In genomic region chr2:32699680-32700079, GRCm38 (mm10) we compare ENCODE assay signal across 31 mouse cellular contexts. TPM values are rescaled to one million over a fixed set of nuclear protein-coding genes. Genes with fewer than 3 reads are reported as not detected.
DNase-seq lines count a peak whose midpoint lies in the region; ATAC-seq and TF ChIP-seq lines count a peak whose summit lies in the region.
"Had no signal": no experiment of that assay in that cellular context is flagged by ENCODE, and none has a peak within 500 bp of the region (broad histone marks: within the 10 kb centered on the region; RNA-seq: fewer than 3 reads in every experiment).

No protein-coding gene starts in this region.

- no peaks in the 10 kb centered on the region for H3K79me2 ChIP-seq in heart, adult 2 months (replicated peaks; ENCODE audit: control insufficient read depth, insufficient read depth, low read length)

- 80% methylated on average over 6 of the region's 6 CpGs for WGBS in heart, embryonic 15.5 days
- whole genome bisulfite sequencing in heart, adult 2 months, result 86% methylated on average over 6 of the region's 6 CpGs
- 74% methylated on average over 6 of the region's 6 CpGs for WGBS in lung, embryonic 14.5 days

- no peak for TF ChIP-seq CTCF in heart, adult 2 months (IDR thresholded peaks at IDR 0.05)
- TF ChIP-seq CTCF in lung, embryonic 14.5 days (IDR thresholded peaks at IDR 0.05; ENCODE audit: low read depth), result no peak

- no peaks in the 10 kb centered on the region for H3K9me3 ChIP-seq in heart, embryonic 15.5 days (replicated peaks)
- no peaks in the 10 kb centered on the region for H3K9me3 ChIP-seq in lung, embryonic 14.5 days (ENCODE audit: low read depth, low read length)
- H3K9me3 ChIP-seq: embryonic facial prominence, embryonic 12.5 days; embryonic facial prominence, embryonic 15.5 days; G1E; heart, embryonic 10.5 days; heart, embryonic 13.5 days; hindbrain, embryonic 10.5 days; hindbrain, embryonic 13.5 days had no signal

- no peak overlapping the region for H3K4me2 ChIP-seq in heart, embryonic 15.5 days
- no peak overlapping the region for H3K4me2 ChIP-seq in lung, embryonic 14.5 days
- H3K4me2 ChIP-seq: embryonic facial prominence, embryonic 12.5 days; embryonic facial prominence, embryonic 15.5 days; heart, embryonic 13.5 days; hindbrain, embryonic 13.5 days had no signal

- no peaks in the 10 kb centered on the region for H3K27me3 ChIP-seq in heart, embryonic 15.5 days
- no peaks in the 10 kb centered on the region for H3K27me3 ChIP-seq in heart, adult 2 months (ENCODE audit: control insufficient read depth, insufficient read depth, low read length)
- no peaks in the 10 kb centered on the region for H3K27me3 ChIP-seq in lung, embryonic 14.5 days (ENCODE audit: insufficient read depth, low read length)
- H3K27me3 ChIP-seq: CH12.LX; embryonic facial prominence, embryonic 12.5 days; embryonic facial prominence, embryonic 15.5 days; heart, embryonic 13.5 days; hindbrain, embryonic 13.5 days; Patski had no signal

- TF ChIP-seq EP300 in heart, adult 2 months (IDR thresholded peaks at IDR 0.05; ENCODE audit: insufficient read depth, low read depth, low read length), result no peak

- H3K27ac ChIP-seq in heart, embryonic 15.5 days, result no peak overlapping the region
- H3K27ac ChIP-seq in heart, adult 2 months, result no peak overlapping the region
- H3K27ac ChIP-seq in lung, embryonic 14.5 days (ENCODE audit: low read depth), result no peak overlapping the region
- H3K27ac ChIP-seq: embryonic facial prominence, embryonic 12.5 days; embryonic facial prominence, embryonic 15.5 days; gastrocnemius, adult 2 months; heart, embryonic 10.5 days; heart, embryonic 13.5 days; hindbrain, embryonic 10.5 days; hindbrain, embryonic 13.5 days had no signal

- intact Hi-C loops in heart, adult 2 months (cut with DNase I), result no loop called here

- TF ChIP-seq POLR2A in heart, adult 2 months (IDR thresholded peaks at IDR 0.05; ENCODE audit: insufficient read depth, low read depth, low read length), result no peak

- no peak overlapping the region for H3K4me3 ChIP-seq in heart, embryonic 15.5 days
- no peak overlapping the region for H3K4me3 ChIP-seq in heart, adult 2 months
- no peak overlapping the region for H3K4me3 ChIP-seq in lung, embryonic 14.5 days (ENCODE audit: low read depth, low read length)
- H3K4me3 ChIP-seq: embryonic facial prominence, embryonic 12.5 days; embryonic facial prominence, embryonic 15.5 days; gastrocnemius, adult 2 months; heart, embryonic 10.5 days; heart, embryonic 13.5 days; hindbrain, embryonic 10.5 days; hindbrain, embryonic 13.5 days had no signal

- H3K36me3 ChIP-seq in heart, embryonic 15.5 days, result peaks cover 10% of the 10 kb centered on the region; the same call in 1 of the 2 replicates
- no peaks in the 10 kb centered on the region for H3K36me3 ChIP-seq in heart, adult 2 months (ENCODE audit: control insufficient read depth, insufficient read depth, low read length)
- peaks cover 20% of the 10 kb centered on the region for H3K36me3 ChIP-seq in lung, embryonic 14.5 days (ENCODE audit: insufficient read depth)

- DNase-seq in heart, adult 2 months, result no peak
- peak; percentile 43 to 58 for DNase-seq in kidney, postnatal 25 days
- DNase-seq in kidney, adult 11 months, result no peak
- DNase-seq in lung, embryonic 14.5 days, result no peak
- no peak for DNase-seq in lung, adult 18-20 months
- DNase-seq: adrenal gland, postnatal 10 days; adrenal gland, postnatal 36 days; B cell, adult 2 months; cerebellum, adult 18-20 months; cerebellum, adult 9-10 months; cerebellum, postnatal 14 days; forebrain, postnatal 0 days; gastrocnemius, adult 2 months; gastrocnemius, postnatal 14 days; heart, adult 18-20 months; heart, postnatal 36 days had no signal

- peak; percentile 11; the same call in 1 of the 2 replicates for ATAC-seq in heart, embryonic 15.5 days (replicated peaks; ENCODE audit: insufficient number of reproducible peaks, insufficient read depth, low FRiP score, low read depth)
- ATAC-seq in lung, embryonic 14.5 days (ENCODE audit: insufficient read depth), result 0 out of 2 replicates have a peak, but pooled peaks have one; percentile 32
- ATAC-seq: forebrain, embryonic 14.5 days; forebrain, postnatal 0 days; hindbrain, embryonic 16.5 days; Patski had no signal

- peaks cover 2% of the 10 kb centered on the region; the same call in 1 of the 2 replicates for H3K4me1 ChIP-seq in heart, embryonic 15.5 days (replicated peaks)
- no peaks in the 10 kb centered on the region for H3K4me1 ChIP-seq in heart, adult 2 months (ENCODE audit: control insufficient read depth, insufficient read depth, low read length)
- no peaks in the 10 kb centered on the region for H3K4me1 ChIP-seq in lung, embryonic 14.5 days (ENCODE audit: insufficient read depth)
- H3K4me1 ChIP-seq: embryonic facial prominence, embryonic 12.5 days; embryonic facial prominence, embryonic 15.5 days; heart, embryonic 10.5 days; hindbrain, embryonic 13.5 days had no signal

- no peak overlapping the region for H3K9ac ChIP-seq in heart, embryonic 15.5 days
- H3K9ac ChIP-seq in heart, adult 2 months (ENCODE audit: low read depth, low read length), result no peak overlapping the region
- no peak overlapping the region; the same call in 1 of the 2 replicates for H3K9ac ChIP-seq in lung, embryonic 14.5 days
- H3K9ac ChIP-seq: embryonic facial prominence, embryonic 12.5 days; embryonic facial prominence, embryonic 15.5 days; forebrain, postnatal 0 days; heart, embryonic 13.5 days; hindbrain, embryonic 13.5 days had no signal

RNA-seq across cellular contexts. Expression of gene Fpgs, which starts 4.3 kb away (rescaled TPM):
- 13.8 and 19.7 TPM in 2 replicates for polyA plus RNA-seq in heart, embryonic 15.5 days (2015; fragmentation: Nextera tagmentation; extraction: Ambion mirVana)
- 1 to 10 TPM; 4.6 to 5.7 TPM for total RNA-seq in heart, adult 2 months (2021)
- polyA plus RNA-seq in heart, adult 2 months (2012; rRNA removed), result 17.8 and 18.0 TPM in 2 replicates
- 28.4 and 32.7 TPM in 2 replicates for polyA plus RNA-seq in lung, embryonic 14.5 days (2014; fragmentation: Nextera tagmentation; extraction: Ambion mirVana)

RNA-seq across cellular contexts. Expression of gene Cdk9, which starts 13.2 kb away (rescaled TPM):
- polyA plus RNA-seq in heart, embryonic 15.5 days (2015; fragmentation: Nextera tagmentation; extraction: Ambion mirVana), result 45.5 and 66.6 TPM in 2 replicates
- total RNA-seq in heart, adult 2 months (2021), result 10 to 100 TPM; 21.0 to 25.3 TPM
- polyA plus RNA-seq in heart, adult 2 months (2012; rRNA removed), result 42.3 and 49.3 TPM in 2 replicates
- 81.7 and 84.3 TPM in 2 replicates for polyA plus RNA-seq in lung, embryonic 14.5 days (2014; fragmentation: Nextera tagmentation; extraction: Ambion mirVana)

RNA-seq across cellular contexts. Expression of gene Sh2d3c, which starts 21.2 kb away (rescaled TPM):
- polyA plus RNA-seq in heart, embryonic 15.5 days (2015; fragmentation: Nextera tagmentation; extraction: Ambion mirVana), result 25.7 and 33.4 TPM in 2 replicates
- 10 to 100 TPM; 27.1 to 28.9 TPM for total RNA-seq in heart, adult 2 months (2021)
- 38.7 and 52.8 TPM in 2 replicates for polyA plus RNA-seq in heart, adult 2 months (2012; rRNA removed)
- polyA plus RNA-seq in lung, embryonic 14.5 days (2014; fragmentation: Nextera tagmentation; extraction: Ambion mirVana), result 37.6 and 38.8 TPM in 2 replicates

RNA-seq across cellular contexts. Expression of gene 6330409D20Rik, which starts 41.1 kb away (rescaled TPM):
- polyA plus RNA-seq in heart, embryonic 15.5 days (2015; fragmentation: Nextera tagmentation; extraction: Ambion mirVana), result 0.16 TPM in 1 of 2 replicates, not detected in the other
- not detected for total RNA-seq in heart, adult 2 months (2021)
- polyA plus RNA-seq in heart, adult 2 months (2012; rRNA removed), result not detected in 2 replicates
- polyA plus RNA-seq in lung, embryonic 14.5 days (2014; fragmentation: Nextera tagmentation; extraction: Ambion mirVana), result 0.20 TPM in 1 of 2 replicates, not detected in the other
- total RNA-seq: adrenal gland, adult 18-20 months; adrenal gland, postnatal 36 days; CH12.LX; common myeloid progenitor, adult 5-6 weeks; G1E; gastrocnemius, adult 2 months; gastrocnemius, postnatal 14 days; gastrocnemius, postnatal 4 days; heart, adult 18-20 months; heart, postnatal 36 days had no signal
- polyA plus RNA-seq: G1E, Patski had no signal

RNA-seq across cellular contexts. Expression of gene Eng, which starts 53.3 kb away (rescaled TPM):
- 144 and 163 TPM in 2 replicates for polyA plus RNA-seq in heart, embryonic 15.5 days (2015; fragmentation: Nextera tagmentation; extraction: Ambion mirVana)
- total RNA-seq in heart, adult 2 months (2021), result 100 to 1,000 TPM; 113 to 122 TPM
- 230 and 239 TPM in 2 replicates for polyA plus RNA-seq in heart, adult 2 months (2012; rRNA removed)
- 91.1 and 98.5 TPM in 2 replicates for polyA plus RNA-seq in lung, embryonic 14.5 days (2014; fragmentation: Nextera tagmentation; extraction: Ambion mirVana)

Comparison
In these comparisons a context has a peak if more than half of its experiments do, and no peak if none do; other contexts are left out.
1. DNase-seq: peak in kidney, postnatal 25 days (2 of 2); none in heart, adult 2 months (0 of 2), kidney, adult 11 months (single experiment), lung, embryonic 14.5 days (single experiment) and lung, adult 18-20 months (0 of 2).